Mouse (Mus musculus) B cell, adult 2 months (primary cell): ENCODE results near the gene Fancb.

Source experiments
- DNase-seq, 2 experiments: peaks; one replicate each; pipeline ENCODE4 v3.0.0; 2022

The Fancb gene

DNA sequence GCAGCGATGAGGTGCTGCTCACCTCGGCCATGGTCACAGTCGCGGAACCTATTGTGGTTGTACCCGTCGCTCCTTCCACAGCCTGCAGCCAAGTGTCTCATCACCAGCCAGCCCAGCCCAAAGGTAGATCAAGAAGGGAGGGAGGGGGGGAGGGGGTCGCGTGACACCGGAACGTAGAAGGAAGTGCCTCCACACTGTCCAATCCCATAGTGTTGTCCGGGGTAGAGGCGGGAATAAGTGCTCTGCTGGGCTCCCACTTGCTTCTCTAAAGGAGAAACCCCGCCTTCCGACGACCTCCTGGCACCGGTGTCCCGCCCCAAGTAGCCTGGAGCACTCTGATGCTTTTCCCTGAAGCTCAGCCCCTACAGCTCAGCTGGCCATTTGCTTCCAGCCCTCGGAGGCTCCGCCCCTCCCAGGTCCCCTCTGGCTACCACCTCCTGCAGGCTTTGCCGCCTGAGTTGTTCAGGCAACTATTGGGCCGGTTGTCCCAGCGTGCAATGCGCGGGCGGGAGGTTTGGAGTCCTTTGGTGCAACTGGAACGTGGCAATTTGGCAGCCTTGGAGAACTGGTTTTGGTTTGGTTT, at the start of gene Fancb, which contains the start of gene Mospd2:
Gene Fancb (plus strand): TSS at position 400 of the 583 bp plus-strand sequence.
Gene Mospd2 (minus strand): TSS at position 183 of the 583 bp plus-strand sequence.
- peak; percentile 75 to 79 for DNase-seq

DNA sequence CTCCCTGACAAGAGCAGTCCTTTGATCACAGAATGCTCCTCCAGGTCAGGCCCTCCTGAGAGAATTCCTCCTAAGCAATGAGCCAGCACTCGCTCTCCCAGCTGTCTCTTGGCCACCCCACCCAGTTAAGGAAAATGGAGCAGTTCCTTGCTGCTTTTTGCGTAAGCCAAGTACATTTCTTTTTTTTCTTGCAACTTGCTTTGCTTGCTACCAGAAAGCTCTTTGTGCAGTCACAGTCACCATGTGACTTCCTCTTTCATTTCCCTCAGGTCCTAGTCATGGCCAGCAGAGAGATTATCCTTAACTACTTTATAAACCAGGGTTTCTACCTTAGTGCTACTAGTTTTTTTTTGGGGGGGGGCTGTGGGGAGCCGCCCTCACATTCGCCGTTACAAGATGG, 38.9 kb upstream of the Fancb start:
- peak; percentile 7 to 27 for DNase-seq

DNA sequence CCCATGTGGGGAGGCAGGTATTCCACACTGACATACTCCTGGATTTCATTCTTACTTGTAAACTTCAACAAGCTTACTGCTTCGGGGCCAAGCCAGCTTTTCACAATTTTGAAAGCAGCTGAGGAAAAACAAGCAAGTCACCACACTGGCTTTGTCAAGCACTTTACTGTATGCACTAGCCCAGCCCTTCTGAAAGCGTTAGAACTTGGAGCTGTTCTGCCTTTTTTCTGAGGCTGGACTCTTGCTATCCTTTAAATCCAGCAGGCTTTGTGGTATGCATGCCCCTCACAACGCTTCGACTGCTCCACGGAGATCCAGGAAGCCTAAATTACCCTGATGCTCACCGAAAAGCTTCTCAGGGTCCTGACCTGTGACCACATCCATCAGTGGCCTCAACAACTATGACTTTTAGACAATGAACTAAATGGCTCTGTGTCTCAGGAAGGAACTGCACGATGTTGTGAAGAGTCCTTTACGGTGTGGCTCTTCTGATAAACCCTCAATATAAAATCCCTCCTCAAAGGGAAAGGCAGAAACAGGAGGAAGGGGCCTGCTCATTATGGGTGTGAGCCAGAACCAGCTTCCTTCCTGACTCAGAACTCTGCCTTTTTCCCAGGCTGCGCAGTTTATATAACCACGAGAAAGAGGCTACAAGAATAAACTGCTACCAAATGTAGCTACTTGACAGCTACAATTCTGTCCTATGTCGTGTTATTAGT, 28.4 kb upstream of the Fancb start:
- no peak for DNase-seq

DNA sequence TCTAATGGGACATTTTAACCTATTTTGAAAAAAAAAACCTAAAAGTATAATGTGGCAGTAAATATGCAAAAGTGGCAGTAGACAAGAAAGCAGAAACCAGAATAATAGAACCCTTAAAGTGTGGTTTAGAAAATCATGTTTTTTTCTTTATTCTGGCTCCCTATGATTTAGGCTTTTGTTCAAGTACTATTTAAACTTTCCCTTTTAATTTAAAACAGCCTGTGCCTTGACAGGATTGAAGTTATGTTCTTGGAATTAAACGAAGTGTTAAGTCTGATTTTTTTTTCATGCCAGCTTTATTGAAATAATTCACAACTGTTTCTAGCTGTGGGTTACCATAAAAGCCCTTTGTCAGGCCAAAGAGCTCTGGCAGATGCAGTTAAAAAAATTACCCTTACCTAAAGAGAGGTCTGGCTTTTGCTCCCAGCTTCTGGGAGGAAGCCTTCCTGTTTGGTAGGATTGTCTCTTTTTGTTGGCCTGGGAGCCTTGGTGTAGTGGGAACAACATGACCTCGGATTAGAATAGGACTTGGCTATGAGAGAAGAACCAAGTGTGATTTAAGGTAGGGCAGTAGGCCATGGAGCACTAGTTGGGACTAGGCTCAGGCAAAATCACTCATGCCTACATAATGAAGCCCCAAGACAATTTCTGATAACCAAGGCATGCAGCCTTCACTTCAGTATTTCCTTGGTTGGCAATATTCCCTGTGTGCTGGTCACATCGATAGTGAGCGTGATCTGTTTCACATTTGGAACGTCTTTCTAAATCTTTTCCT, 27.6 kb upstream of the Fancb start:
- DNase-seq = no peak

DNA sequence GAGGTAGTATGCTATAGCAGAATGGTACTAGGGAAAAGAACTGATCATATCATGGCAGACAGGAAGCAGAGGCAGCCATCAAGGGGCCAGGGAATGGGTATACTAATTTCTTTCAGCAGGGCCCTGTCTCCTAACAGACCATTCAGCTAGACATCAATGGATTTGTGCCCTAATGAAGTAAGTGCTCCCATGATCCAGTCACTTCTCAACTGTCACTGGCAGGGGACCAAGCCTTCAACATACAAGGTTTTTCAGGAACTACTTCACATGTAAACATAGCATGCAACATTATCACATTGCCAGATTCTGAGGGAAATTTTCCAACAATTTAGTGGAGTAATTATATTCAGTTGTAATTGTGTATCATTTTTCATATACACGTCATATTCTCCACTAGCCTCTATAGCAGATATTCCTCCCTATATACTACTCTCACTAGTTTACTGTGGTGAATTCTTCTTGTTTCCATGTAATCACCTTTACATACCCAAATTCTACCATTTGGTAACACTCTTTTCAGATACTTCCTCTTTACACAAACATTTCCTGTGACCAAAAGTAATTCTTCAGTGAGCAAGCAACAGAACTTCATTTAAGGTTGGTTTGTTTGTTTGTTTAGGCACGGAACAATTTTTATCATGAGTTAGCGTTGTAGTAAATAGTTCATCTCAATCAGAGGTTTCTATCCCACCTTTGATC, 14.5 kb upstream of the Fancb start:
- DNase-seq = no peak

DNA sequence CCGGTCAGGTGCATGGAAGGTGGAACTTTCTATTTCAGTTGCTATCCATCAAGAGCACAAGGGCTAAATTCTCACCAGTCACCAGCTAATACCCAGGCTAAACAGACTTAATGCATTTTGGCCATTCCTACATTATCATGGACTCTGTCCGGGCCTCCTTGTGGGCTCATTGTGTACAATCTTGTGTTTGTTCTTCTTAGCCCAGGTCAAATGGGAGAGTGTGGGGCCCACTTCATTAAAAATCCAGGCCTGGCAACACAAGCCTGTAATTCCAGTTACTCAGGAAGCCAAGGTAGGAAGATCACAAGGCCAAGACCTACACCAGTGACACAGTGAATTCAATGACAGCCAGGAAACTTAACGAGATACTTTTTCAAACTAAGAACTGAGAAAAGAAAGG, 9.2 kb upstream of the Fancb start:
- no peak for DNase-seq

DNA sequence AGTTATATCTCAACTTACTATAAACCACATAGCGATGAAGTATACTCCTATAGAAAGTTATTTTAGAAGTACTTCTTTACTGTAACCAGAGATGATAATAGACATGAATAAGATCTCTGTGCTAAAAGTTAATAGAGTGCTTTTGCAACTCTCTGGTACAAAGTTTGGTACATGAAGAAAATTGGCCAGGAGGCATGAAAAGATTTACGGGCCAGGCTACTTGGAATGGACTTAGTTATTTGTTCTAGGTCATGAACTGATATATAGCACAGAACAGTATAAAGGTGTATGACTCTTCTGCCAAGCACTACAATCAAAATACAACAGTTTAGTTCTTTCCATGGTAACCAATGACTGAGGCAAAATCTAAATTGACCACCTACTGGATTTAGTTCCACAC, 1.5 kb upstream of the Fancb start:
- no peak for DNase-seq

DNA sequence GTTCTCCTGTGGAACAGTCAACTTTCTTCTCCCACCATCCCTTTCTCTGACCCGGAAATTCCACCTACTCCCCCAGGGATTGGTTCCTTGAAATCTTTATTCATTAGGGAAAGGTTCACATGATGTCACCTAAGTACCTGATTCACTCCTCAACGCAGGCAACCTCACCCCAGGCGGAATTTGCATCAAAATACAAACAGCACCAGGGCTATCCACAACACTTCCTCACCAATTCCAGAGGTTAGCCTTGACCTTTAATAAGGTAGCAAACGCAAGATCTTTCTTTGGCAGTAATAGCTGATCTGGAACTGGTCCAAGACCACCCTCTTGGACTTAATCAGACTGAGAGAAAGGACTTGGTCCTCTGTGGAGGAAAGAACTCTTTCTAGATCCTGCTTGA, 22.7 kb downstream of the Fancb start:
- DNase-seq = no peak

DNA sequence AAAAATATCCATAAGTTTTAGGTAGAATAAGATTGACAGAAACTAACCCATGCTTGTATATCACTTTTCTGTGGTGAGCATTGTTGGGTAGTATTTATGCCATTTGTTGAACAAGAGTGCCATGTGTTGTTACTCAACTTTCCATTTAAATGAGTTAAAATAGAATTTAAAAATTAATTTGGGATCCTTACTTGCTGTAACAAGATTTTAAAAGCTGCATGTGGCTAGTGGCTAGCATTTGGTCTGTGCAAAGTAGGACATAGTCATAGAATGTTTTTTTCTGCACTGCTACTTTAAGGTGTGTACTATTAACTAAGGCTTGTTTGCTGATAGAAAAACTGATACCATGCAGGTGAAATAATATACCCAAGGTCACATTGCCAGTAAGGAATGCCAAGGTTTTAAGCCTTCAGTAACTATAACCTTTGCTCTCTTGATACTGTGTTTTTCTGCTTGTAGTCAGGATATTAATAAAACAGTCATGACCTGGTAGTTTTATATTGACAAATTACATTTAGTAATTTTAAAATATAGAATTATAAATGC, 24.5 kb downstream of the Fancb start, which contains the start of gene Gm17604:
Gene Gm17604 (minus strand): TSS at position 51 of the 546 bp plus-strand sequence.
- DNase-seq = no peak
